Mouse (Mus musculus) MEL (cell line): ENCODE results near the gene Diexf. TPM values are rescaled to one million over a fixed set of nuclear protein-coding genes. Genes with fewer than 3 reads are reported as not detected.

Experiments
- DNase-seq: peaks from one replicate; pipeline ENCODE4 v3.0.0; 2011; ENCODE audit warnings: low read depth, low spot score
- H3K27ac ChIP-seq: 2 replicates; pipeline ENCODE4 v1.5.1; 2012; ENCODE audit warnings: low read depth, mild to moderate bottlenecking, control low read depth, low read length, moderate library complexity; ENCODE audit not compliant: control insufficient read depth
- H3K27me3 ChIP-seq, 2 experiments: fragments of 150-350 bp in 1 of 2; sonication (generic) in 1 of 2; 2 replicates each; pipeline ENCODE4 v1.6.1; 2012; ENCODE audit warnings: low read length in 2 of 2, mild to moderate bottlenecking in 2 of 2, improper control_type of control experiment in 1 of 2, moderate library complexity in 1 of 2; ENCODE audit not compliant: insufficient read depth in 2 of 2, control insufficient read depth in 1 of 2
- H3K36me3 ChIP-seq, 2 experiments: 2 replicates each; pipeline ENCODE4 v1.6.1; 2012 to 2014; ENCODE audit warnings: low read length in 2 of 2, improper control_type of control experiment in 1 of 2, inconsistent platforms in 1 of 2, mild to moderate bottlenecking in 1 of 2; ENCODE audit not compliant: insufficient read depth in 2 of 2, control insufficient read depth in 1 of 2
- H3K4me1 ChIP-seq, 2 experiments: fragments of 150-350 bp in 1 of 2; sonication (generic) in 1 of 2; 2 replicates each; pipeline ENCODE4 v1.6.1; 2012; ENCODE audit warnings: low read length in 2 of 2, improper control_type of control experiment in 1 of 2, mild to moderate bottlenecking in 1 of 2; ENCODE audit not compliant: insufficient read depth in 2 of 2, control insufficient read depth in 1 of 2
- H3K4me3 ChIP-seq, 2 experiments: fragments of 150-350 bp in 1 of 2; sonication (generic) in 1 of 2; 2 replicates each; pipeline ENCODE4 v1.5.1; 2012; ENCODE audit warnings: low read depth in 2 of 2, low read length in 2 of 2, mild to moderate bottlenecking in 2 of 2, moderate library complexity in 2 of 2, control low read depth in 1 of 2, improper control_type of control experiment in 1 of 2; ENCODE audit not compliant: control insufficient read depth in 1 of 2, insufficient read depth in 1 of 2
- H3K79me2 ChIP-seq: 2 replicates; pipeline ENCODE4 v1.6.1; 2012; ENCODE audit warnings: mild to moderate bottlenecking, low read length, moderate library complexity; ENCODE audit not compliant: control insufficient read depth, poor library complexity, insufficient read depth
- H3K9ac ChIP-seq: 2 replicates; pipeline ENCODE4 v1.6.1; 2012; ENCODE audit warnings: low read depth, mild to moderate bottlenecking, control low read depth, low read length, moderate library complexity; ENCODE audit not compliant: control insufficient read depth, poor library complexity, severe bottlenecking
- H3K9me3 ChIP-seq: fragments of 150-350 bp; sonication (generic); replicated peaks from 2 replicates; pipeline ENCODE4 v1.6.1; 2012; ENCODE audit warnings: mild to moderate bottlenecking, low read length, improper control_type of control experiment, moderate library complexity; ENCODE audit not compliant: insufficient read depth
- BHLHE40 ChIP-seq: IDR thresholded peaks from 2 replicates; pipeline ENCODE4 v1.6.1; 2012; ENCODE audit warnings: low read depth, mild to moderate bottlenecking, inconsistent platforms, low read length, improper control_type of control experiment, borderline replicate concordance
- CHD1 ChIP-seq: IDR thresholded peaks from 2 replicates; pipeline ENCODE4 v1.6.1; 2012; ENCODE audit warnings: low read depth, mild to moderate bottlenecking, inconsistent platforms, low read length, improper control_type of control experiment
- EP300 ChIP-seq, 2 experiments: IDR thresholded peaks; 2 replicates each; pipeline ENCODE4 v1.6.1; 2011; ENCODE audit warnings: improper control_type of control experiment in 2 of 2, low read length in 2 of 2, low read depth in 1 of 2, mild to moderate bottlenecking in 1 of 2
- ETS1 ChIP-seq: IDR thresholded peaks from 2 replicates; pipeline ENCODE4 v1.6.1; 2012; ENCODE audit warnings: low read depth, mild to moderate bottlenecking, inconsistent platforms, low read length, improper control_type of control experiment, moderate library complexity
- GABPA ChIP-seq: IDR thresholded peaks from 2 replicates; pipeline ENCODE4 v1.6.1; 2012; ENCODE audit warnings: low read depth, mild to moderate bottlenecking, inconsistent platforms, low read length, improper control_type of control experiment, moderate library complexity
- GATA1 ChIP-seq: IDR thresholded peaks from 2 replicates; pipeline ENCODE4 v1.6.1; 2011; ENCODE audit warnings: low read depth, low read length, improper control_type of control experiment
- MAX ChIP-seq: IDR thresholded peaks from 2 replicates; pipeline ENCODE4 v1.6.1; 2011; ENCODE audit warnings: low read length, improper control_type of control experiment
- MEF2A ChIP-seq: IDR thresholded peaks from 2 replicates; pipeline ENCODE4 v1.6.1; 2014; ENCODE audit warnings: low read depth, mild to moderate bottlenecking, inconsistent platforms, low read length, improper control_type of control experiment; ENCODE audit not compliant: poor library complexity, insufficient replicate concordance, severe bottlenecking; ENCODE audit errors: extremely low read depth
- MXI1 ChIP-seq: IDR thresholded peaks from 2 replicates; pipeline ENCODE4 v1.6.1; 2011; ENCODE audit warnings: mild to moderate bottlenecking, low read depth, low read length, improper control_type of control experiment
- MYB ChIP-seq: IDR thresholded peaks from 2 replicates; pipeline ENCODE4 v1.6.1; 2011; ENCODE audit warnings: mild to moderate bottlenecking, low read depth, low read length, improper control_type of control experiment
- NRF1 ChIP-seq: IDR thresholded peaks from 2 replicates; pipeline ENCODE4 v1.6.1; 2014; ENCODE audit warnings: low read depth, mild to moderate bottlenecking, inconsistent platforms, low read length, improper control_type of control experiment, moderate library complexity; ENCODE audit not compliant: poor library complexity, insufficient read depth, severe bottlenecking
- POLR2A ChIP-seq, 2 experiments: IDR thresholded peaks; 2 replicates each; pipeline ENCODE4 v1.6.1; 2011 to 2012; ENCODE audit warnings: low read length in 2 of 2, mild to moderate bottlenecking in 2 of 2, control low read depth in 1 of 2, improper control_type of control experiment in 1 of 2, low read depth in 1 of 2, moderate library complexity in 1 of 2; ENCODE audit not compliant: control insufficient read depth in 1 of 2, insufficient read depth in 1 of 2, poor library complexity in 1 of 2
- RAD21 ChIP-seq: IDR thresholded peaks from 2 replicates; pipeline ENCODE4 v1.6.1; 2011; ENCODE audit warnings: mild to moderate bottlenecking, low read depth, low read length, improper control_type of control experiment
- RCOR1 ChIP-seq: IDR thresholded peaks from 2 replicates; pipeline ENCODE4 v1.6.1; 2012; ENCODE audit warnings: low read depth, mild to moderate bottlenecking, inconsistent platforms, low read length, improper control_type of control experiment
- SIN3A ChIP-seq: IDR thresholded peaks from 2 replicates; pipeline ENCODE4 v1.6.1; 2012; ENCODE audit warnings: low read length, improper control_type of control experiment, inconsistent platforms
- SMC3 ChIP-seq: IDR thresholded peaks from 2 replicates; pipeline ENCODE4 v1.6.1; 2011; ENCODE audit warnings: low read depth, low read length, improper control_type of control experiment
- TAL1 ChIP-seq: IDR thresholded peaks from 2 replicates; pipeline ENCODE4 v1.6.1; 2012; ENCODE audit warnings: mild to moderate bottlenecking, inconsistent platforms, low read length, moderate library complexity, mixed read lengths
- UBTF ChIP-seq: IDR thresholded peaks from 2 replicates; pipeline ENCODE4 v1.6.1; 2012; ENCODE audit warnings: low read depth, mild to moderate bottlenecking, inconsistent platforms, low read length, improper control_type of control experiment, moderate library complexity, borderline replicate concordance; ENCODE audit not compliant: insufficient read depth
- USF2 ChIP-seq, 2 experiments: IDR thresholded peaks; 2 replicates each; pipeline ENCODE4 v1.6.1; 2011 to 2012; ENCODE audit warnings: improper control_type of control experiment in 2 of 2, low read length in 2 of 2, borderline replicate concordance in 1 of 2, inconsistent platforms in 1 of 2, low read depth in 1 of 2, mild to moderate bottlenecking in 1 of 2; ENCODE audit not compliant: insufficient read depth in 1 of 2
- ZC3H11A ChIP-seq: IDR thresholded peaks from 2 replicates; pipeline ENCODE4 v1.6.1; 2012; ENCODE audit warnings: low read depth, mild to moderate bottlenecking, inconsistent platforms, low read length, improper control_type of control experiment
- ZKSCAN1 ChIP-seq: IDR thresholded peaks from 2 replicates; pipeline ENCODE4 v1.6.1; 2012; ENCODE audit warnings: low read depth, mild to moderate bottlenecking, inconsistent platforms, low read length, improper control_type of control experiment, moderate library complexity
- ZNF384 ChIP-seq: IDR thresholded peaks from 2 replicates; pipeline ENCODE4 v1.6.1; 2012; ENCODE audit warnings: low read depth, mild to moderate bottlenecking, inconsistent platforms, low read length, improper control_type of control experiment
- polyA plus RNA-seq, 2 experiments: library from polyadenylated mRNA; stranded (reverse) in 1 of 2; unstranded in 1 of 2; fragments of >175 nt in 1 of 2; fragments of >200 nt in 1 of 2; gene quantifications; 2 replicates each; pipeline versions ENCODE4 v1.2.1 to v1.2.4; 2012; ENCODE audit warnings: low replicate concordance in 2 of 2, low read depth in 1 of 2; ENCODE audit not compliant: insufficient read length in 2 of 2, insufficient read depth in 1 of 2, missing spikeins in 1 of 2
- total RNA-seq: library from RNA; depleted of rRNA; stranded (reverse); fragments of 300-350 nt; gene quantifications from 2 replicates; pipeline ENCODE4 v1.2.3, GENCODE M21; 2012

The Diexf gene
- total and polyA plus RNA-seq, 3 experiments = 20.6 to 45.4 TPM; not detected in 1

GRCm38 (mm10) chr1:193062618-193063017, 67.5 kb downstream of the Diexf start:
- Histone ChIP-seq H3K36me3 (peaks cover 0 to 14% of the 10 kb centered on the region in 2 experiments; a peak in 2 of 4 replicates), H3K79me2 (no peaks in the 10 kb centered on the region), H3K27me3 (no peaks in the 10 kb centered on the region), H3K9ac (no peak overlapping the region), H3K27ac (no peak overlapping the region), H3K9me3 (no peaks in the 10 kb centered on the region), H3K4me1 (peaks cover 5 to 6% of the 10 kb centered on the region in 2 experiments; a peak in 2 of 4 replicates), H3K4me3 (no peak overlapping the region)
- peak; percentile 46 for DNase-seq
- TF ChIP-seq CHD1 (no peak), MAX (no peak), NRF1 (no peak), SIN3A (no peak), POLR2A (IDR thresholded peaks at IDR 0.05; ENCODE audit: control insufficient read depth in 1 of 2, insufficient read depth in 1 of 2, low read depth in 1 of 2, low read length in 2 of 2, poor library complexity in 1 of 2) (no peak), USF2 (IDR thresholded peaks at IDR 0.05; ENCODE audit: borderline replicate concordance in 1 of 2, insufficient read depth in 1 of 2, low read depth in 1 of 2, low read length in 2 of 2) (no peak), MEF2A (no peak), RCOR1 (peak; percentile 66; the same call in 1 of the 2 replicates), RAD21 (no peak), ZNF384 (no peak), ZKSCAN1 (no peak), BHLHE40 (no peak), MYB (no peak), ZC3H11A (no peak), SMC3 (no peak), TAL1 (no peak), MXI1 (no peak), ETS1 (no peak), UBTF (no peak), GATA1 (peak; percentile 59), EP300 (IDR thresholded peaks at IDR 0.05; ENCODE audit: low read depth in 1 of 2, low read length in 2 of 2) (peak in 1 of 2 experiments; percentile 53; a peak in 2 of 4 replicates), GABPA (no peak)
